Mouse (Mus musculus): ENCODE measurements around the gene Stx2.

DNA sequence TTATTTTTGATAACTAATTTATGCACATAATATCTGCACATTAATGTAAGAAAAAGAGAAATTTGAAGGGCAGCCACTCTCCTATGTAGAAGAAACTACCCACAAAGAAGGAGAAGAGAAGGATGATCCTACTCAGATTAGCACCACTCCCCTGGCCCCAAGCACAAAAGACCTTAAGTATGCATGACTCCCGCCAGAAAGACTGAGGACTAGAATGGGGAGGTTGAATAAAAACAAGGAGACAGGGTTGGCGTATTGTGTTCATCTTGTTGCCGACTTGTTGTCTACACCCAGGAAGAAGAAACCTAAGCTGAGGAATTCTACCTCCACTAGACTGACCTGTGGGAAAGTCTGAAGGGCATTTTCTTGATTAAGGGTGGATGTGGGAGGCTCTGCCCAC, 49.5 kb downstream of the Stx2 start:
- no peak for TF ChIP-seq E2F4 (IDR thresholded peaks at IDR 0.05; ENCODE audit: insufficient read depth)
- TF ChIP-seq MYOG (IDR thresholded peaks at IDR 0.05; ENCODE audit: control insufficient read depth in 1 of 3, insufficient read depth in 1 of 3, insufficient read length in 2 of 3, low read depth in 2 of 3): no peak
- no peak for TF ChIP-seq POLR2AphosphoS2 (IDR thresholded peaks at IDR 0.05; ENCODE audit: insufficient read length, low read depth)
- no peak for TF ChIP-seq SRF (IDR thresholded peaks at IDR 0.05; ENCODE audit: control insufficient read depth, insufficient read length, low read depth)
- TF ChIP-seq POLR2A (IDR thresholded peaks at IDR 0.05; ENCODE audit: insufficient read length, low read depth): no peak
- no peak for TF ChIP-seq TCF12 (IDR thresholded peaks at IDR 0.05; ENCODE audit: insufficient read depth, poor library complexity, severe bottlenecking)
- TF ChIP-seq TCF3 (IDR thresholded peaks at IDR 0.05; ENCODE audit: insufficient read length, low read depth): no peak
- TF ChIP-seq MAX (IDR thresholded peaks at IDR 0.05; ENCODE audit: low read depth): no peak
- TF ChIP-seq USF1 (IDR thresholded peaks at IDR 0.05; ENCODE audit: low read depth): no peak

Data from myocyte (in vitro differentiated cells).